Mouse (Mus musculus): ENCODE data around the gene Ndrg2.
A peak's percentile ranks its signal among the peaks of the same experiment; 100 is the strongest.

The Ndrg2 gene

GRCm38 (mm10) chr14:51913062-51913959 lies 647 bp downstream of the Ndrg2 start:
- peak; percentile 72 to 75 for DNase-seq (ENCODE audit: low spot score in 2 of 2)

GRCm38 (mm10) chr14:51912391-51913061 lies 1.4 kb downstream of the Ndrg2 start:
- no peak for DNase-seq (ENCODE audit: low spot score in 2 of 2)

GRCm38 (mm10) chr14:51911301-51911700 lies 2.7 kb downstream of the Ndrg2 start:
- DNase-seq (ENCODE audit: low spot score in 2 of 2) = no peak

- no peak for DNase-seq (ENCODE audit: low spot score in 2 of 2)
Observed at GRCm38 (mm10) chr14:51906102-51906501, 7.9 kb downstream of the Ndrg2 start.

- no peak for DNase-seq (ENCODE audit: low spot score in 2 of 2)
Observed at GRCm38 (mm10) chr14:51904706-51905105, 9.3 kb downstream of the Ndrg2 start.

GRCm38 (mm10) chr14:51903782-51904181 lies 10.2 kb downstream of the Ndrg2 start:
- no peak for DNase-seq (ENCODE audit: low spot score in 2 of 2)

GRCm38 (mm10) chr14:51902806-51903710 lies 10.9 kb downstream of the Ndrg2 start:
- DNase-seq (ENCODE audit: low spot score in 2 of 2) = peak; percentile 46 to 59

- DNase-seq (ENCODE audit: low spot score in 2 of 2) = no peak
Observed at GRCm38 (mm10) chr14:51899351-51899750, 14.6 kb downstream of the Ndrg2 start.

- DNase-seq (ENCODE audit: low spot score in 2 of 2) = no peak
Observed at GRCm38 (mm10) chr14:51896539-51897170, 17.3 kb downstream of the Ndrg2 start.

GRCm38 (mm10) chr14:51896019-51896418 lies 17.9 kb downstream of the Ndrg2 start:
- no peak for DNase-seq (ENCODE audit: low spot score in 2 of 2)

GRCm38 (mm10) chr14:51895071-51895470 lies 18.9 kb downstream of the Ndrg2 start:
- DNase-seq (ENCODE audit: low spot score in 2 of 2) = no peak

GRCm38 (mm10) chr14:51893809-51894208 lies 20.1 kb downstream of the Ndrg2 start:
- no peak for DNase-seq (ENCODE audit: low spot score in 2 of 2)

- no peak for DNase-seq (ENCODE audit: low spot score in 2 of 2)
Observed at GRCm38 (mm10) chr14:51893094-51893794, 20.7 kb downstream of the Ndrg2 start.

GRCm38 (mm10) chr14:51892191-51892939 lies 21.6 kb downstream of the Ndrg2 start, which contains the start of gene Slc39a2:
Gene Slc39a2, plus strand, starts transcription at chr14:51892889.
- no peak for DNase-seq (ENCODE audit: low spot score in 2 of 2)

- DNase-seq (ENCODE audit: low spot score in 2 of 2) = no peak
Observed at GRCm38 (mm10) chr14:51889833-51890232, 24.1 kb downstream of the Ndrg2 start.

GRCm38 (mm10) chr14:51886051-51886450 lies 27.9 kb downstream of the Ndrg2 start:
- DNase-seq (ENCODE audit: low spot score in 2 of 2) = no peak

GRCm38 (mm10) chr14:51884598-51885331 lies 29.2 kb downstream of the Ndrg2 start, which contains the start of gene Mettl17:
Gene Mettl17, plus strand, starts transcription at chr14:51884842.
- peak; percentile 94 to 96 for DNase-seq (ENCODE audit: low spot score in 2 of 2)

- DNase-seq (ENCODE audit: low spot score in 2 of 2) = no peak
Observed at GRCm38 (mm10) chr14:51884031-51884544, 29.9 kb downstream of the Ndrg2 start.

GRCm38 (mm10) chr14:51883527-51884030 lies 30.4 kb downstream of the Ndrg2 start:
- peak; percentile 80 to 85 for DNase-seq (ENCODE audit: low spot score in 2 of 2)

All from spleen, postnatal 36 days (tissue).